Mouse (Mus musculus) small intestine, adult 2 months (tissue): Measurements from ENCODE around the gene 1810055G02Rik.

Source experiments
- CTCF ChIP-seq: fragments of 200-500 bp; IDR thresholded peaks from 2 replicates; pipeline ENCODE4 v1.5.1; 2012; ENCODE audit warnings: low read depth, mild to moderate bottlenecking, control low read depth, inconsistent platforms, low read length, moderate library complexity, mixed read lengths; ENCODE audit not compliant: insufficient replicate concordance, insufficient read length; ENCODE audit errors: extremely low read depth
- POLR2A ChIP-seq: fragments of 200-500 bp; IDR thresholded peaks from 2 replicates; pipeline ENCODE4 v1.6.1; 2012; ENCODE audit warnings: low read depth, mild to moderate bottlenecking, control low read depth, inconsistent platforms, low read length, moderate library complexity

GRCm38 (mm10) chr19:3687676-3688171 lies 20.4 kb upstream of the 1810055G02Rik start:
- TF ChIP-seq CTCF, result no peak
- no peak for TF ChIP-seq POLR2A
